In genomic region chr7:132464894-132465293, GRCm38 (mm10) we compare ENCODE assay signal across 15 mouse cellular contexts.
"Had no signal": no experiment of that assay in that cellular context is flagged by ENCODE, and none has a peak within 500 bp of the region (broad histone marks: within the 10 kb centered on the region; RNA-seq: fewer than 3 reads in every experiment).

No protein-coding gene starts in this region.

- H3K27ac ChIP-seq: liver, embryonic 15.5 days; macrophage; midbrain, embryonic 13.5 days; midbrain, embryonic 15.5 days; neural tube, embryonic 12.5 days; stomach, embryonic 15.5 days; stomach, postnatal 0 days had no signal

- H3K9me3 ChIP-seq: liver, embryonic 15.5 days; megakaryocyte, embryonic 14.5 days; midbrain, embryonic 13.5 days; midbrain, embryonic 15.5 days; neural tube, embryonic 12.5 days; stomach, embryonic 15.5 days had no signal

- DNase-seq: liver, postnatal 0 days; lung, postnatal 10 days; right cerebral cortex, postnatal 14 days; thymus, adult 2 months; thymus, postnatal 25 days; thymus, postnatal 4 days had no signal

- ATAC-seq: liver, postnatal 0 days; midbrain, embryonic 13.5 days; midbrain, embryonic 15.5 days had no signal

- H3K36me3 ChIP-seq: liver, embryonic 15.5 days; midbrain, embryonic 13.5 days; midbrain, embryonic 15.5 days; neural tube, embryonic 12.5 days; stomach, embryonic 15.5 days had no signal

- H3K4me1 ChIP-seq: megakaryocyte, embryonic 14.5 days; midbrain, embryonic 13.5 days; midbrain, embryonic 15.5 days; neural tube, embryonic 12.5 days; stomach, embryonic 15.5 days had no signal

- H3K27me3 ChIP-seq: liver, embryonic 15.5 days; midbrain, embryonic 13.5 days; neural tube, embryonic 12.5 days; stomach, embryonic 15.5 days had no signal

- H3K9ac ChIP-seq: liver, embryonic 15.5 days; liver, postnatal 0 days; midbrain, embryonic 13.5 days; midbrain, embryonic 15.5 days; neural tube, embryonic 12.5 days; stomach, embryonic 15.5 days had no signal

- H3K4me2 ChIP-seq: liver, embryonic 15.5 days; midbrain, embryonic 11.5 days; midbrain, embryonic 13.5 days; midbrain, embryonic 15.5 days; neural tube, embryonic 12.5 days; stomach, embryonic 15.5 days had no signal

- H3K4me3 ChIP-seq: liver, embryonic 15.5 days; megakaryocyte, embryonic 14.5 days; midbrain, embryonic 13.5 days; midbrain, embryonic 15.5 days; neural tube, embryonic 12.5 days; stomach, embryonic 15.5 days had no signal
